In the genomic region with DNA sequence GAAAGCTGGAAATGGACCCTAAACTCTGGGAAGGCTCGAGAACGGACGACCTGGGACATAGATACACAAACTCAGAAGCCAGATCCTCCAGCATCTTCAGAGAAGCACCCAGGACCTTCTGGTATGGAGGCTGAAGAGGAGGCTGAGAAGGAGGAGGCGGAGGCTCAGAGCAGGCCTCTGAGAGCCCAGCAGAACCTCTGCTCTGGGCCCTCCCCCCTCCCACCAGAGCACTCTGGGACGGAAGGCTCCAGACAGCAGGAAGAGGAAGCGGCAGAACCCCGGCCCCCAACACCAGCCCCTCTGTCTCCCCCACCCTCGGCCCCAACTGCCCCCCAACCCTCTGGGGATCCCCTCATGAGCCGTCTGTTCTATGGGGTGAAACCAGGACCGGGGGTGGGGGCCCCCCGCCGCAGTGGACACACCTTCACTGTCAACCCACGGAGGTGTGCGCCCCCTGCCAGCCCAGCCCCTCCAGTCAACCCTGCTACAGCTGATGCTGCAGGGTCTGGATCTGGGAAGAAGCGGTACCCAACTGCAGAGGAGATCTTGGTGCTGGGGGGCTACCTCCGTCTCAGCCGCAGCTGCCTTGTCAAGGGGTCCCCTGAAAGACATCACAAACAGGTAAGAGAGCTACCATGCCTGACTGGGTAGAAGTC, we compare ENCODE assay signal across 8 mouse cellular contexts. TPM values are rescaled to one million over a fixed set of nuclear protein-coding genes. Genes with fewer than 3 reads are reported as not detected.
DNase-seq lines count a peak whose midpoint lies in the region; ATAC-seq and TF ChIP-seq lines count a peak whose summit lies in the region.

No protein-coding gene starts in this region.

- H3K4me3 ChIP-seq in gastrocnemius, adult 2 months = peak overlapping the region; percentile 78
- H3K4me3 ChIP-seq in heart, embryonic 15.5 days = peak overlapping the region; percentile 77
- H3K4me3 ChIP-seq in limb, embryonic 12.5 days (replicated peaks) = peak overlapping the region; percentile 67
- peak overlapping the region; percentile 79 for H3K4me3 ChIP-seq in midbrain, embryonic 14.5 days (replicated peaks; ENCODE audit: low read depth, low read length)

- 0 out of 2 replicates have a peak, but pooled peaks cover 4% of the 10 kb centered on the region for H3K36me3 ChIP-seq in heart, embryonic 15.5 days
- peaks cover 47% of the 10 kb centered on the region for H3K36me3 ChIP-seq in limb, embryonic 12.5 days
- H3K36me3 ChIP-seq in midbrain, embryonic 14.5 days (ENCODE audit: control insufficient read depth, insufficient read depth, low read length) = peaks cover 7% of the 10 kb centered on the region; the same call in 1 of the 2 replicates

- no peaks in the 10 kb centered on the region for H3K9me3 ChIP-seq in heart, embryonic 15.5 days (replicated peaks)
- 0 out of 2 replicates have a peak, but pooled peaks cover 3% of the 10 kb centered on the region for H3K9me3 ChIP-seq in limb, embryonic 12.5 days
- H3K9me3 ChIP-seq in midbrain, embryonic 14.5 days (ENCODE audit: control insufficient read depth, low read length) = no peaks in the 10 kb centered on the region

- ATAC-seq in heart, embryonic 15.5 days (replicated peaks; ENCODE audit: insufficient number of reproducible peaks, insufficient read depth, low FRiP score, low read depth) = no peak
- no peak for ATAC-seq in limb, embryonic 12.5 days (ENCODE audit: insufficient number of reproducible peaks, insufficient read depth, low FRiP score, low TSS enrichment, low read depth)
- no peak for ATAC-seq in midbrain, embryonic 14.5 days (ENCODE audit: low FRiP score, low TSS enrichment)

- peak overlapping the region; percentile 94 for H3K4me2 ChIP-seq in heart, embryonic 15.5 days
- H3K4me2 ChIP-seq in limb, embryonic 12.5 days = peak overlapping the region; percentile 98
- peak overlapping the region; percentile 91 for H3K4me2 ChIP-seq in midbrain, embryonic 14.5 days (ENCODE audit: low read length)

- 17% methylated on average over 17 of the region's 17 CpGs for WGBS in heart, embryonic 15.5 days
- WGBS in limb, embryonic 12.5 days = 33% methylated on average over 17 of the region's 17 CpGs
- WGBS in midbrain, embryonic 14.5 days = 32% methylated on average over 17 of the region's 17 CpGs

- intact Hi-C loops in gastrocnemius, adult 2 months (cut with DNase I) = no loop called here

- DNase-seq in gastrocnemius, adult 2 months = peak; percentile 42
- DNase-seq in gastrocnemius, postnatal 4 days (ENCODE audit: low spot score in 2 of 2) = no peak
- DNase-seq in adrenal gland, postnatal 14 days = peak; percentile 58
- no peak for DNase-seq in midbrain, embryonic 14.5 days
- peak; percentile 66 to 78 for DNase-seq in thymus, postnatal 36 days
- DNase-seq in frontal cortex, postnatal 36 days (ENCODE audit: low spot score in 2 of 2) = no peak

- H3K27me3 ChIP-seq in heart, embryonic 15.5 days = no peaks in the 10 kb centered on the region
- H3K27me3 ChIP-seq in limb, embryonic 12.5 days = no peaks in the 10 kb centered on the region
- H3K27me3 ChIP-seq in midbrain, embryonic 14.5 days (ENCODE audit: control insufficient read depth, insufficient read depth, low read length) = no peaks in the 10 kb centered on the region

- peak overlapping the region; percentile 96 for H3K27ac ChIP-seq in gastrocnemius, adult 2 months
- H3K27ac ChIP-seq in heart, embryonic 15.5 days = peak overlapping the region; percentile 99
- peak overlapping the region; percentile 76 for H3K27ac ChIP-seq in limb, embryonic 12.5 days
- peak overlapping the region; percentile 97 for H3K27ac ChIP-seq in midbrain, embryonic 14.5 days (replicated peaks; ENCODE audit: low read depth, low read length)

- H3K9ac ChIP-seq in heart, embryonic 15.5 days = peak overlapping the region; percentile 81
- peak overlapping the region; percentile 79 for H3K9ac ChIP-seq in limb, embryonic 12.5 days (replicated peaks)
- H3K9ac ChIP-seq in midbrain, embryonic 14.5 days (replicated peaks; ENCODE audit: low read length) = peak overlapping the region; percentile 93

- H3K4me1 ChIP-seq in heart, embryonic 15.5 days (replicated peaks) = peaks cover 66% of the 10 kb centered on the region
- peaks cover 50% of the 10 kb centered on the region for H3K4me1 ChIP-seq in limb, embryonic 12.5 days (replicated peaks)
- peaks cover 52% of the 10 kb centered on the region for H3K4me1 ChIP-seq in midbrain, embryonic 14.5 days (ENCODE audit: control insufficient read depth, insufficient read depth, low read length)

- no peak for TF ChIP-seq CTCF in gastrocnemius, adult 2 months (IDR thresholded peaks at IDR 0.05)

RNA-seq across cellular contexts. Expression of a gene that starts 2.9 kb away (rescaled TPM):
- total RNA-seq in gastrocnemius, adult 2 months (2021) = 1 to 10 TPM; 3.9 to 7.9 TPM
- 10 to 100 TPM; 30.2 to 32.7 TPM for total RNA-seq in gastrocnemius, postnatal 4 days (2021)
- 29.5 and 44.4 TPM in 2 replicates for total RNA-seq in adrenal gland, postnatal 14 days (2021)
- polyA plus RNA-seq in heart, embryonic 15.5 days (2015; fragmentation: Nextera tagmentation; extraction: Ambion mirVana) = 17.9 and 21.4 TPM in 2 replicates
- 21.3 and 24.0 TPM in 2 replicates for polyA plus RNA-seq in limb, embryonic 12.5 days (2016; fragmentation: Nextera tagmentation; extraction: Ambion mirVana)
- polyA plus RNA-seq in midbrain, embryonic 14.5 days (2014; fragmentation: Nextera tagmentation; extraction: Ambion mirVana) = 17.4 and 21.0 TPM in 2 replicates

RNA-seq across cellular contexts. Expression of a gene that starts 7.2 kb away (rescaled TPM):
- under 1 TPM; 0.82 to 0.86 TPM for total RNA-seq in gastrocnemius, adult 2 months (2021)
- 10 to 100 TPM; 20.8 to 26.4 TPM for total RNA-seq in gastrocnemius, postnatal 4 days (2021)
- 10.6 and 15.9 TPM in 2 replicates for total RNA-seq in adrenal gland, postnatal 14 days (2021)
- 38.7 and 46.2 TPM in 2 replicates for polyA plus RNA-seq in heart, embryonic 15.5 days (2015; fragmentation: Nextera tagmentation; extraction: Ambion mirVana)
- polyA plus RNA-seq in limb, embryonic 12.5 days (2016; fragmentation: Nextera tagmentation; extraction: Ambion mirVana) = 51.3 and 52.5 TPM in 2 replicates
- 14.5 and 20.2 TPM in 2 replicates for polyA plus RNA-seq in midbrain, embryonic 14.5 days (2014; fragmentation: Nextera tagmentation; extraction: Ambion mirVana)

RNA-seq across cellular contexts. Expression of a gene that starts 11.3 kb away (rescaled TPM):
- 10 to 100 TPM; 13.2 to 16.2 TPM for total RNA-seq in gastrocnemius, adult 2 months (2021)
- 10 to 100 TPM; 22.1 to 25.1 TPM for total RNA-seq in gastrocnemius, postnatal 4 days (2021)
- 40.2 and 41.1 TPM in 2 replicates for total RNA-seq in adrenal gland, postnatal 14 days (2021)
- 19.7 and 31.1 TPM in 2 replicates for polyA plus RNA-seq in heart, embryonic 15.5 days (2015; fragmentation: Nextera tagmentation; extraction: Ambion mirVana)
- 56.9 and 64.3 TPM in 2 replicates for polyA plus RNA-seq in limb, embryonic 12.5 days (2016; fragmentation: Nextera tagmentation; extraction: Ambion mirVana)
- polyA plus RNA-seq in midbrain, embryonic 14.5 days (2014; fragmentation: Nextera tagmentation; extraction: Ambion mirVana) = 27.4 and 30.7 TPM in 2 replicates

RNA-seq across cellular contexts. Expression of a gene that starts 27.0 kb away (rescaled TPM):
- 1 to 10 TPM; 3.6 to 4.4 TPM for total RNA-seq in gastrocnemius, adult 2 months (2021)
- total RNA-seq in gastrocnemius, postnatal 4 days (2021) = 10 to 100 TPM; 22.9 to 25.2 TPM
- 20.6 and 21.9 TPM in 2 replicates for total RNA-seq in adrenal gland, postnatal 14 days (2021)
- 12.6 and 17.0 TPM in 2 replicates for polyA plus RNA-seq in heart, embryonic 15.5 days (2015; fragmentation: Nextera tagmentation; extraction: Ambion mirVana)
- polyA plus RNA-seq in limb, embryonic 12.5 days (2016; fragmentation: Nextera tagmentation; extraction: Ambion mirVana) = 16.9 and 19.4 TPM in 2 replicates
- 7.3 and 8.2 TPM in 2 replicates for polyA plus RNA-seq in midbrain, embryonic 14.5 days (2014; fragmentation: Nextera tagmentation; extraction: Ambion mirVana)

RNA-seq across cellular contexts. Expression of a gene that starts 28.9 kb away (rescaled TPM):
- total RNA-seq in gastrocnemius, adult 2 months (2021) = 10 to 100 TPM; 73.0 to 78.4 TPM
- 10 to 100 TPM; 44.4 to 49.0 TPM for total RNA-seq in gastrocnemius, postnatal 4 days (2021)
- 73.6 and 79.5 TPM in 2 replicates for total RNA-seq in adrenal gland, postnatal 14 days (2021)
- 23.9 and 27.6 TPM in 2 replicates for polyA plus RNA-seq in heart, embryonic 15.5 days (2015; fragmentation: Nextera tagmentation; extraction: Ambion mirVana)
- polyA plus RNA-seq in limb, embryonic 12.5 days (2016; fragmentation: Nextera tagmentation; extraction: Ambion mirVana) = 18.6 and 24.8 TPM in 2 replicates
- polyA plus RNA-seq in midbrain, embryonic 14.5 days (2014; fragmentation: Nextera tagmentation; extraction: Ambion mirVana) = 50.7 and 70.0 TPM in 2 replicates

Comparison
In these comparisons a context has a peak if more than half of its experiments do, and no peak if none do; other contexts are left out.
1. DNase-seq: peak in gastrocnemius, adult 2 months (single experiment), adrenal gland, postnatal 14 days (single experiment) and thymus, postnatal 36 days (2 of 2); none in gastrocnemius, postnatal 4 days (0 of 2), midbrain, embryonic 14.5 days (single experiment) and frontal cortex, postnatal 36 days (0 of 2).
2. Peak in every context shown above with its lines, with median percentiles within 50 percentile points of each other: H3K27ac ChIP-seq, H3K4me3 ChIP-seq, H3K4me2 ChIP-seq and H3K9ac ChIP-seq.